Mouse (Mus musculus) cortical plate, adult 2 months (tissue): ENCODE data around the gene Creg1.

ENCODE experiments used
- CTCF ChIP-seq: fragments of 200-500 bp; IDR thresholded peaks from 2 replicates; pipeline ENCODE4 v1.5.1; 2011; ENCODE audit warnings: mild to moderate bottlenecking, control low read depth, low read length; ENCODE audit not compliant: insufficient read depth; ENCODE audit errors: extremely low read depth
- POLR2A ChIP-seq: fragments of 200-500 bp; IDR thresholded peaks from 2 replicates; pipeline ENCODE4 v1.6.1; 2011; ENCODE audit warnings: mild to moderate bottlenecking, low read length, control low read depth; ENCODE audit not compliant: insufficient read depth; ENCODE audit errors: extremely low read depth

- TF ChIP-seq CTCF (no peak), POLR2A (no peak)
Observed at GRCm38 (mm10) chr1:165718543-165719105, 44.9 kb upstream of the Creg1 start.
